Mouse (Mus musculus): Measurements from ENCODE around the gene Lrrc10.

Gene Lrrc10

GRCm38 (mm10) chr10:117043497-117044166 is 1.5 kb upstream of the Lrrc10 start:
- peak in 1 of 2 experiments; percentile 19 for DNase-seq

- DNase-seq, result no peak
These were observed 4.1 kb downstream of the Lrrc10 start for GRCm38 (mm10) chr10:117049253-117049652.

GRCm38 (mm10) chr10:117049961-117050597 is 4.9 kb downstream of the Lrrc10 start:
- no peak for DNase-seq

- DNase-seq, result no peak
These were observed 10.5 kb downstream of the Lrrc10 start for GRCm38 (mm10) chr10:117055668-117056067.

GRCm38 (mm10) chr10:117062894-117063253 is 17.7 kb downstream of the Lrrc10 start:
- no peak for DNase-seq

GRCm38 (mm10) chr10:117063254-117064021 is 18.3 kb downstream of the Lrrc10 start, which contains the start of gene Cct2:
Gene Cct2 (minus strand): TSS chr10:117063814.
- peak; percentile 93 to 95 for DNase-seq

- no peak for DNase-seq
These were observed 18.9 kb downstream of the Lrrc10 start for GRCm38 (mm10) chr10:117064076-117064475.

GRCm38 (mm10) chr10:117069109-117069508 is 24.0 kb downstream of the Lrrc10 start:
- DNase-seq, result peak in 1 of 2 experiments; percentile 24

- no peak for DNase-seq
These were observed 27.2 kb downstream of the Lrrc10 start for GRCm38 (mm10) chr10:117072191-117072888.

GRCm38 (mm10) chr10:117073176-117073575 is 28.0 kb downstream of the Lrrc10 start:
- DNase-seq, result no peak

- DNase-seq, result peak; percentile 29 to 61
These were observed 33.1 kb downstream of the Lrrc10 start for GRCm38 (mm10) chr10:117078284-117078683.

GRCm38 (mm10) chr10:117081326-117081725 is 36.2 kb downstream of the Lrrc10 start:
- DNase-seq, result no peak

- DNase-seq, result no peak
These were observed 36.8 kb downstream of the Lrrc10 start for GRCm38 (mm10) chr10:117081914-117082359.

GRCm38 (mm10) chr10:117089628-117090027 is 44.5 kb downstream of the Lrrc10 start:
- DNase-seq, result peak in 1 of 2 experiments; percentile 18

GRCm38 (mm10) chr10:117094504-117095329 is 49.6 kb downstream of the Lrrc10 start:
- DNase-seq, result peak; percentile 11 to 30

GRCm38 (mm10) chr10:117096096-117096495 is 51.0 kb downstream of the Lrrc10 start:
- DNase-seq, result no peak

All from kidney, postnatal 36 days (tissue).